Mouse (Mus musculus): ENCODE data around the gene Dchs1. TPM values are rescaled to one million over a fixed set of nuclear protein-coding genes. Genes with fewer than 3 reads are reported as not detected.

The Dchs1 gene
- polyA plus RNA-seq, 1 experiment from 2014 or later, result 2.2 TPM

- Histone ChIP-seq H3K27ac (ENCODE audit: low read depth, low read length) (no peak overlapping the region), H3K36me3 (ENCODE audit: control insufficient read depth, insufficient read depth) (no peaks in the 10 kb centered on the region), H3K4me3 (ENCODE audit: low read depth, low read length) (no peak overlapping the region), H3K4me2 (replicated peaks; ENCODE audit: low read depth) (no peak overlapping the region), H3K27me3 (replicated peaks; ENCODE audit: control insufficient read depth, insufficient read depth, low read length) (no peaks in the 10 kb centered on the region), H3K9ac (ENCODE audit: low read depth, low read length) (no peak overlapping the region), H3K4me1 (replicated peaks; ENCODE audit: control insufficient read depth, insufficient read depth, low read length) (no peaks in the 10 kb centered on the region), H3K9me3 (ENCODE audit: control insufficient read depth) (no peaks in the 10 kb centered on the region)
- no peak for TF ChIP-seq CTCF (IDR thresholded peaks at IDR 0.05; ENCODE audit: low read depth)
- WGBS, result 90% methylated on average over 16 of the region's 16 CpGs
- ATAC-seq, result no peak
Observed at GRCm38 (mm10) chr7:105703184-105703583, 84.3 kb downstream of the Dchs1 start.

Other genes with a start within 250 kb of the Dchs1 start
- gene Smpd1, start 233.3 kb downstream of the Dchs1 start, polyA plus RNA-seq (2015; fragmentation: Nextera tagmentation; extraction: Ambion mirVana), result 22.4 and 25.4 TPM in 2 replicates
- 13.5 and 14.0 TPM in 2 replicates for gene Apbb1, start 206.0 kb downstream of the Dchs1 start, polyA plus RNA-seq (2015; fragmentation: Nextera tagmentation; extraction: Ambion mirVana)
- 0.68 and 1.1 TPM in 2 replicates for gene Hpx, start 187.5 kb downstream of the Dchs1 start, polyA plus RNA-seq (2015; fragmentation: Nextera tagmentation; extraction: Ambion mirVana)
- 7.4 and 9.0 TPM in 2 replicates for gene Trim3, start 154.1 kb downstream of the Dchs1 start, polyA plus RNA-seq (2015; fragmentation: Nextera tagmentation; extraction: Ambion mirVana)
- 177 and 181 TPM in 2 replicates for gene Timm10b, start 147.6 kb downstream of the Dchs1 start, polyA plus RNA-seq (2015; fragmentation: Nextera tagmentation; extraction: Ambion mirVana)
- 39.9 and 41.9 TPM in 2 replicates for gene Arfip2, start 147.2 kb downstream of the Dchs1 start, polyA plus RNA-seq (2015; fragmentation: Nextera tagmentation; extraction: Ambion mirVana)
- 28.3 and 46.4 TPM in 2 replicates for gene Gm45799, start 147.1 kb downstream of the Dchs1 start, polyA plus RNA-seq (2015; fragmentation: Nextera tagmentation; extraction: Ambion mirVana)
- 0.09 and 0.51 TPM in 2 replicates for gene Dnhd1, start 136.8 kb downstream of the Dchs1 start, polyA plus RNA-seq (2015; fragmentation: Nextera tagmentation; extraction: Ambion mirVana)
- 173 and 178 TPM in 2 replicates for gene Ilk, start 51.1 kb downstream of the Dchs1 start, polyA plus RNA-seq (2015; fragmentation: Nextera tagmentation; extraction: Ambion mirVana)
- 12.7 and 15.0 TPM in 2 replicates for gene Rrp8, start 50.3 kb downstream of the Dchs1 start, polyA plus RNA-seq (2015; fragmentation: Nextera tagmentation; extraction: Ambion mirVana)
- 164 and 168 TPM in 2 replicates for gene Taf10, start 43.3 kb downstream of the Dchs1 start, polyA plus RNA-seq (2015; fragmentation: Nextera tagmentation; extraction: Ambion mirVana)
- 176 and 184 TPM in 2 replicates for gene Tpp1, start 35.4 kb downstream of the Dchs1 start, polyA plus RNA-seq (2015; fragmentation: Nextera tagmentation; extraction: Ambion mirVana)
- gene Mrpl17, start 23.4 kb upstream of the Dchs1 start, polyA plus RNA-seq (2015; fragmentation: Nextera tagmentation; extraction: Ambion mirVana), result 255 and 275 TPM in 2 replicates
- gene Gm4070, start 166.3 kb upstream of the Dchs1 start, polyA plus RNA-seq (2015; fragmentation: Nextera tagmentation; extraction: Ambion mirVana), result 0.53 and 1.3 TPM in 2 replicates